In genomic region chr7:139937138-139937537, GRCm38 (mm10) we compare ENCODE assay signal across 21 mouse cellular contexts. TPM values are rescaled to one million over a fixed set of nuclear protein-coding genes. Genes with fewer than 3 reads are reported as not detected.
"Had no signal": no experiment of that assay in that cellular context is flagged by ENCODE, and none has a peak within 500 bp of the region (broad histone marks: within the 10 kb centered on the region; RNA-seq: fewer than 3 reads in every experiment).

No protein-coding gene starts in this region.

- H3K9ac ChIP-seq: kidney, embryonic 15.5 days; limb, embryonic 15.5 days; liver, embryonic 12.5 days; lung, embryonic 15.5 days; midbrain, embryonic 15.5 days; neural tube, embryonic 13.5 days had no signal

- DNase-seq: kidney, postnatal 14 days; layer of hippocampus, postnatal 36 days; lung, postnatal 14 days; right cerebral cortex, postnatal 14 days; thymus, adult 2 months; thymus, postnatal 25 days had no signal

- ATAC-seq: liver, embryonic 12.5 days; midbrain, embryonic 15.5 days had no signal

- H3K36me3 ChIP-seq: kidney, embryonic 15.5 days; limb, embryonic 15.5 days; liver, embryonic 12.5 days; lung, embryonic 15.5 days; neural tube, embryonic 13.5 days had no signal

- H3K4me1 ChIP-seq: kidney, embryonic 15.5 days; limb, embryonic 15.5 days; liver, embryonic 12.5 days; lung, embryonic 15.5 days; megakaryocyte, embryonic 14.5 days; midbrain, embryonic 15.5 days; neural tube, embryonic 13.5 days had no signal

- H3K9me3 ChIP-seq: kidney, embryonic 15.5 days; limb, embryonic 15.5 days; liver, embryonic 12.5 days; lung, embryonic 15.5 days; megakaryocyte, embryonic 14.5 days; midbrain, embryonic 15.5 days; neural tube, embryonic 13.5 days had no signal

- H3K4me2 ChIP-seq: kidney, embryonic 15.5 days; limb, embryonic 15.5 days; liver, embryonic 12.5 days; lung, embryonic 15.5 days; midbrain, embryonic 11.5 days; midbrain, embryonic 15.5 days; neural tube, embryonic 13.5 days had no signal

- H3K27ac ChIP-seq: kidney, embryonic 15.5 days; limb, embryonic 15.5 days; liver, embryonic 12.5 days; lung, embryonic 15.5 days; macrophage; midbrain, embryonic 15.5 days; neural tube, embryonic 13.5 days had no signal

- H3K4me3 ChIP-seq: kidney, embryonic 15.5 days; limb, embryonic 15.5 days; liver, embryonic 12.5 days; lung, embryonic 15.5 days; megakaryocyte, embryonic 14.5 days; midbrain, embryonic 15.5 days; neural tube, embryonic 13.5 days had no signal

RNA-seq across cellular contexts. Expression of gene Utf1, which starts 6.5 kb away (rescaled TPM):
- total RNA-seq: layer of hippocampus, postnatal 36 days; left cerebral cortex, adult 8-10 months; left cerebral cortex, postnatal 25 days had no signal
- polyA plus RNA-seq: kidney, embryonic 15.5 days; limb, embryonic 11.5 days; liver, embryonic 12.5 days; liver, embryonic 16.5 days; macrophage; midbrain, embryonic 11.5 days; midbrain, embryonic 15.5 days; neural tube, embryonic 13.5 days; urinary bladder, adult 2 months had no signal

RNA-seq across cellular contexts. Expression of gene 6430531B16Rik, which starts 41.4 kb away (rescaled TPM):
- polyA plus RNA-seq: large intestine, adult 2 months; liver, embryonic 12.5 days; liver, embryonic 16.5 days; macrophage had no signal

RNA-seq across cellular contexts. Expression of gene Kndc1, which starts 42.6 kb away (rescaled TPM):
- polyA plus RNA-seq: limb, embryonic 11.5 days; liver, embryonic 16.5 days; macrophage had no signal
